Mouse (Mus musculus) ovary, adult 2 months (tissue): ENCODE measurements around the gene Bpi. TPM values are rescaled to one million over a fixed set of nuclear protein-coding genes. Genes with fewer than 3 reads are reported as not detected.

ENCODE experiments used
- polyA plus RNA-seq: library from polyadenylated mRNA; depleted of rRNA; stranded (reverse); fragments of >200 nt; gene quantifications from 2 replicates; pipeline ENCODE4 v1.2.3, GENCODE M21; 2012; rRNA removed

Gene Bpi
- polyA plus RNA-seq = 0.21 TPM in 1 of 2 replicates, not detected in the other

GRCm38 (mm10) chr2:158258005-158258418 is at the start of gene Bpi:
Gene Bpi, plus strand, starts transcription at chr2:158258094.

GRCm38 (mm10) chr2:158228670-158229502 is 29.0 kb upstream of the Bpi start, which contains the start of gene D630003M21Rik:
Gene D630003M21Rik, minus strand, starts transcription at chr2:158229222.

GRCm38 (mm10) chr2:158305948-158306695 is 48.2 kb downstream of the Bpi start, which contains the start of gene Lbp:
Gene Lbp, plus strand, starts transcription at chr2:158306493.

Other genes starting within 250 kb of the Bpi start
- gene Tti1, start 229.7 kb upstream of the Bpi start, polyA plus RNA-seq = 18.0 and 19.9 TPM in 2 replicates
- 19.0 and 19.4 TPM in 2 replicates for gene Rprd1b, start 229.6 kb upstream of the Bpi start, polyA plus RNA-seq
- 275 and 294 TPM in 2 replicates for gene Tgm2, start 111.7 kb upstream of the Bpi start, polyA plus RNA-seq
- gene D630003M21Rik, start 28.9 kb upstream of the Bpi start, polyA plus RNA-seq = 7.0 and 7.1 TPM in 2 replicates
- 163 and 175 TPM in 2 replicates for gene Lbp, start 48.4 kb downstream of the Bpi start, polyA plus RNA-seq
- gene Snhg11, start 117.5 kb downstream of the Bpi start, polyA plus RNA-seq = 23.0 and 32.9 TPM in 2 replicates
- gene Ralgapb, start 151.8 kb downstream of the Bpi start, polyA plus RNA-seq = 30.2 and 32.1 TPM in 2 replicates
- gene Adig, start 244.5 kb downstream of the Bpi start, polyA plus RNA-seq = 17.3 and 17.9 TPM in 2 replicates